Mouse (Mus musculus): Measurements from ENCODE around the gene Dapk1.

The Dapk1 gene

GRCm38 (mm10) chr13:60789466-60789865 lies 187.7 kb downstream of the Dapk1 start:
- no peak for DNase-seq (ENCODE audit: inconsistent age in 2 of 2, low spot score in 1 of 2)

- DNase-seq (ENCODE audit: inconsistent age in 2 of 2, low spot score in 1 of 2), result no peak
These were observed 201.0 kb downstream of the Dapk1 start, which contains the start of gene Ctsll3 for GRCm38 (mm10) chr13:60802749-60803148. Gene Ctsll3, minus strand, starts transcription at chr13:60802849.

GRCm38 (mm10) chr13:60809690-60810089 lies 207.9 kb downstream of the Dapk1 start:
- DNase-seq (ENCODE audit: inconsistent age in 2 of 2, low spot score in 1 of 2), result no peak

- DNase-seq (ENCODE audit: inconsistent age in 2 of 2, low spot score in 1 of 2), result no peak
These were observed 211.0 kb downstream of the Dapk1 start for GRCm38 (mm10) chr13:60812768-60813167.

All from adrenal gland, adult (tissue).